8 mouse cellular contexts compared by ENCODE assay signal in the genomic region with DNA sequence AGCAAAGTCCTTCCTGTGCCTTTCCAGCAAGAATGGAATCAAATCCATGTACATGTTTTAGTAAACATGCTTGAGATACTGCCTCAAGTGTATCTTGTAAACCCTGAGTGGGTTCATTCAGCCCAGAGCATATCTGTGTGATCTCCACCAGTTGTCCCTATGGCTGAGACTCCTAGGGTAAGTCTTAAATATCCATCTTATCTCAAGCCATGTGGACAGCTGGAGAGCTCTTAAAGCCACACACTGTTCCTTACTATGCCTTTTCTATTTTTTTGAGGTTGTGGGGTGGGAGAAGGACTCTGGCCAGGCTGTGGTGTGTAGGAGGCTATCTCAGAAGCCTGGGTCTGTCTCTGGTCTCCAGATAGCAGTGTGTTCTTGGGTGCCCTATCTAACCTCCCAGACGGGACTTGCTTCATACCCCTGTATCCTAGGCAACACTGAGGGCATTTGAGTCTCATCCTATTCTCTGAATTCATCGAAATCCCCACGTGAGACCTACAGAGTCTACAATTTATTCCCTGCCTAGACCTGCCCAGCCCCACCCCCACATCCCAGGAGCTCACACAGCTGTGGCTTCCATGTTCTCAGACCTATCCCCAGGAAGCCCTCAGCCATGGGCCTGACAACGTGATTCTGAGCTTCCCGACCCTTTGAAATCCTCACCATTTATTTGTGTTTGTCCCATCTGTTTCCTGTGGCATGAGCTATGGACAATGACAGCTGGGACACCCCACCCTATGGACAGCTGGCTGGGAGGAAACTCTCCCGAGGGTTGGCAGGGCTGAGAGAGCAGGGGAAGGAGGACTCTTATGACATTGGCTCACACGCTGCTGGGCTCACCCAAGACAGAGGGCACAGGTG.
DNase-seq lines count a peak whose midpoint lies in the region; ATAC-seq lines count a peak whose summit lies in the region.
"Had no signal": no experiment of that assay in that cellular context is flagged by ENCODE, and none has a peak within 500 bp of the region (broad histone marks: within the 10 kb centered on the region; RNA-seq: fewer than 3 reads in every experiment).

No protein-coding gene starts in this region.

- H3K9me3 ChIP-seq in intestine, embryonic 16.5 days (ENCODE audit: control insufficient read depth, low read length) = no peaks in the 10 kb centered on the region
- H3K9me3 ChIP-seq in intestine, embryonic 15.5 days = no peaks in the 10 kb centered on the region
- no peaks in the 10 kb centered on the region for H3K9me3 ChIP-seq in lung, embryonic 16.5 days (ENCODE audit: control insufficient read depth, low read length)

- H3K36me3 ChIP-seq in intestine, embryonic 16.5 days (ENCODE audit: control insufficient read depth, insufficient read depth, low read length) = no peaks in the 10 kb centered on the region
- H3K36me3 ChIP-seq in intestine, embryonic 15.5 days = no peaks in the 10 kb centered on the region
- no peaks in the 10 kb centered on the region for H3K36me3 ChIP-seq in lung, embryonic 16.5 days (ENCODE audit: control insufficient read depth, insufficient read depth, low read length)
- H3K36me3 ChIP-seq: G1E had no signal

- DNase-seq in R1 (ENCODE audit: low read depth, low spot score) = peak; percentile 24
- DNase-seq in yolk sac, embryonic 10.5 days (ENCODE audit: low spot score) = no peak
- DNase-seq in cerebellum, adult 8-10 months = no peak

- no peak overlapping the region for H3K27ac ChIP-seq in intestine, embryonic 16.5 days (ENCODE audit: low read length)
- no peak overlapping the region for H3K27ac ChIP-seq in intestine, embryonic 15.5 days
- H3K27ac ChIP-seq in lung, embryonic 16.5 days (ENCODE audit: low read length) = no peak overlapping the region

- no peak overlapping the region for H3K9ac ChIP-seq in intestine, embryonic 16.5 days (ENCODE audit: low read depth, low read length)
- H3K9ac ChIP-seq in intestine, embryonic 15.5 days = no peak overlapping the region
- H3K9ac ChIP-seq in lung, embryonic 16.5 days (ENCODE audit: low read length) = no peak overlapping the region

- H3K4me2 ChIP-seq in intestine, embryonic 16.5 days (ENCODE audit: low read depth, low read length) = no peak overlapping the region
- no peak overlapping the region for H3K4me2 ChIP-seq in intestine, embryonic 15.5 days (replicated peaks)
- no peak overlapping the region for H3K4me2 ChIP-seq in lung, embryonic 16.5 days (ENCODE audit: low read depth, low read length)

- 48% methylated on average over 7 of the region's 7 CpGs for WGBS in intestine, embryonic 16.5 days
- WGBS in intestine, embryonic 15.5 days = 51% methylated on average over 7 of the region's 7 CpGs
- WGBS in lung, embryonic 16.5 days = 39% methylated on average over 7 of the region's 7 CpGs

- ATAC-seq in intestine, embryonic 16.5 days = peak; percentile 30; the same call in 1 of the 2 replicates
- no peak for ATAC-seq in intestine, embryonic 15.5 days
- ATAC-seq in erythroblast, adult 5-6 weeks (replicated peaks; ENCODE audit: low FRiP score, poor library complexity, severe bottlenecking) = peak; percentile 36; the same call in 1 of the 2 replicates
- ATAC-seq in lung, embryonic 16.5 days (ENCODE audit: low read depth) = peak; percentile 68

- H3K4me1 ChIP-seq in intestine, embryonic 16.5 days (ENCODE audit: control insufficient read depth, insufficient read depth, low read length) = peaks cover 17% of the 10 kb centered on the region
- peaks cover 22% of the 10 kb centered on the region for H3K4me1 ChIP-seq in intestine, embryonic 15.5 days (replicated peaks)
- peaks cover 20% of the 10 kb centered on the region for H3K4me1 ChIP-seq in lung, embryonic 16.5 days (replicated peaks; ENCODE audit: control insufficient read depth, insufficient read depth, low read length)

- no peak overlapping the region for H3K4me3 ChIP-seq in intestine, embryonic 16.5 days (ENCODE audit: low read length)
- H3K4me3 ChIP-seq in intestine, embryonic 15.5 days (replicated peaks) = no peak overlapping the region
- no peak overlapping the region for H3K4me3 ChIP-seq in lung, embryonic 16.5 days (ENCODE audit: low read length)

- no peaks in the 10 kb centered on the region for H3K27me3 ChIP-seq in intestine, embryonic 16.5 days (replicated peaks; ENCODE audit: control insufficient read depth, insufficient read depth, low read length)
- H3K27me3 ChIP-seq in intestine, embryonic 15.5 days (replicated peaks) = no peaks in the 10 kb centered on the region
- H3K27me3 ChIP-seq in lung, embryonic 16.5 days (ENCODE audit: control insufficient read depth, insufficient read depth, low read depth, low read length) = no peaks in the 10 kb centered on the region
